Mouse (Mus musculus): ENCODE results near the gene Hba-a2.

Hba-a2 gene

DNA sequence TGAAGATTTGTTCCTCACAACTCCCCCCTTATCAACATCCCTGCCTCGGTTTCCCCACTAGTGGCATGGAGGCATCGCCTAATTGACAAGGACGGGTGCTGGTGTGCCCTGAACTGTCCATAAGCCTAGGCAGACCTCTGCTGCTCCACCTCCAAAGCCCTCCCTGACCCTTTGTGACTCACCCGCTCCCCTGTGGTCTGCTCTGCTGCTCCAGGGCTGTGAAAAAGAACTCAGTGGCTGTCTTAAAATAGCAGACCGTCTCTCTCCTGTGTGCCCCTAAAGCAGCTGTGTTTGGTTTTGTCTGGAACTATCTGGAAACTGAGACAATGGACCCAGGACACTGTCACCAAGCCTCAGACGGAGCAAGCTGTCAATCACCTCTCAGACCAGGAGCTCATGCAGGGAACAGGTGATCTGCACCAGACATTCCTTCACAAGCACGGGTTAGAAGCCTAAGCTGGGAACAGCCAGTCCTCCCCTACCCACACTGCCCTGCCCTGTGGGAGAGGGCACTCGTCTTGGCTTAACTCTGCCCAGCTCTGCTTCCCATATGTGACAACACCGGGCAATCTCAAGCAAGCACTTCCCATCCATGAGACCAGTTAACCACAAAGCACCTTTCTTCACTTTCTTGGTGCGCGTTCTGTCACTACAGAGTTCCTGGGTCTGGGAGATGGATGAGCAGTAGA is 24.4 kb downstream of the Hba-a2 start:
- no peak for DNase-seq (ENCODE audit: low spot score in 2 of 2)

DNA sequence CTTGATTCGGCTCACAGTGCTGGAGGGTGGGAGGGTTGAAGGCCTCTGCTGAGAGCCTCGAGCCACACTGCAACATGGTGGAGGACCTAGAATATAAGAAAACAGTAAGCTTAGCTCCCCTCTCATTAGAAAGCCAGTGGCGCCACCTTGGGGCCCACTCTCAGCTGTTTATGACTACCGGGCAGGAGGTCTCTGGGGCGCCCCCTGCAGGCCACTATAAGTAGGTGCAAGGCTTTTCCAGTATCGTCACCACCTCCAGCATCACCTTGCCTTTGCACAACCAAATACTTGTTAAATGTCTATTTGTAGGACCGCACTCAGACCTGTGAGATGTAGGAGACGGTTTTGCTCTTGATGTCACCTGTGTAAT is 24.9 kb downstream of the Hba-a2 start:
- peak; percentile 68 to 71 for DNase-seq (ENCODE audit: low spot score in 2 of 2)

DNA sequence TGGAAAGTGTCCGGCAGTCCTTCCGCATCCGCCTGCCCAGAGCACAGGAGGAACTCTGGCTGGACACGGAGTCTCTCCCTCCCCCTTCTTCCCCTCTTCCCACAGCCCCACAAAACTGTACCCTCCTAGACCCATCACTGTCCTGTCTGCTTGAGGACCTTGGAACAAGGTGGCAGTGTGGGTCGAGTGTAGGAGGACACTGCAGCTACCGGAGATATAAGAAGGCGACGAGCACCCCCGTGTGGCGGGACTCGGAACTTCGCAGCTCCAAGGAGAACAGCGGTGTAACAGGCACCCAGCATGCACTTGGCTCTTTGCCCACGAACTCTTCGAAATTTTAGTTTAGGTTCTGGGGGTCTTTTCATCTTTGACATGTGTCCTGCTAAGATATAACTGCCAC is 28.3 kb downstream of the Hba-a2 start:
- DNase-seq (ENCODE audit: low spot score in 2 of 2), result peak; percentile 90

DNA sequence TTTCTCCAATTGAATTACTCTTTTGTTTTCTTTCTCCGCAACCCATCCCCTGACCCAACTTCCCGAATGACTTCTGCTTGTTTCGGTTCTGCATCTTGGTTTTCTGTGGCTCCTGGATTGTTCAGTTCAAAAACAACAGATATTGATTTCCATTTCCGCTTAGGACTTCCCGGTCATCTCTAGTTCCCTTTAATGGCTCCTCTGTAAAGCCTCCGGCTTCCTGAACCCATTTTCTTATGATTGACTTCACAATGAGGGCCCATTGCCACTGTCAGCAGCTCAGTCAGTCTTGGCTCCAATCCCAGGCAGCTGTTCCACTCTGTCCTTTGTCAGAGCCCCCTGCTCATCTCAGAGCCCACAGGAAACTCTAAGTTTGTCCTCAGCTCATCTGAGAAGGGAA is 34.8 kb downstream of the Hba-a2 start:
- no peak for DNase-seq (ENCODE audit: low spot score in 2 of 2)

DNA sequence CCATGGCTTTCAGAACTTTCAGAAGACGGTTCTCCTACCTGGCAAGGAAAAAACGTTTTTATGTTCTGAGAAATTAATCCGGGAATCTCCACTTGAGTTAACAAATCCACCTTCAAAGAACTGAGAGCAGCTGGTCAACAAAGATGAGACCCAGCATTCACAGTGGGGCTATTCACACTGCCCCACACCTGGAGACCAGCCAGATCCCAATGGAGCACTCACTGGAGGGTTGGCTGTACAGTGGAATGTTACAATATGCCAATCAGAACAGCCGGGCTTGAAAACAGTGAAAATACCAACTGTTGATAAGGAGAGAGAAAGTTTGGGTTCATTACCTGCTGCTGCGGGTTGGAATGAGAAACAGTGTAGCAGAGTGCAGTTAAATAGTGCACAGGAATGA is 35.6 kb downstream of the Hba-a2 start:
- DNase-seq (ENCODE audit: low spot score in 2 of 2), result no peak

DNA sequence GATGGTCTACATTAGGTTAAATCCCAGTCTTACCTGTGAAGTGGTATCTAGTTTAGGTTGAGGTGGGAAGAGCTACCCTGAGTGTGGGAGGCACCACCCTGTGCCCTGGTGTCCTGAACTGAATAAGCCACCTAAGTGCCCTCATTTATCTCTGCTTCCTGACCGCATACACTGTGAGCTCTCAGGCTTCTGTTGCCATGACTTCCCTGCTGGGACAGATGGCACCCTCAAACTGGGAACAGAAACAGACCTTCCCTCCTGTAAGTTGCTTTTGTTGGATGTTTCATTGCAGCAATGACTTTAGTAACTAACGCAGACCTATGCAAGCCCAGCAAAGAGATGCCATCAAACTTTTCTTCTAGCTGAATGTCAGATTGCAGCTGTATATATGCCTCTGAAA is 36.9 kb downstream of the Hba-a2 start:
- DNase-seq (ENCODE audit: low spot score in 2 of 2), result no peak

DNA sequence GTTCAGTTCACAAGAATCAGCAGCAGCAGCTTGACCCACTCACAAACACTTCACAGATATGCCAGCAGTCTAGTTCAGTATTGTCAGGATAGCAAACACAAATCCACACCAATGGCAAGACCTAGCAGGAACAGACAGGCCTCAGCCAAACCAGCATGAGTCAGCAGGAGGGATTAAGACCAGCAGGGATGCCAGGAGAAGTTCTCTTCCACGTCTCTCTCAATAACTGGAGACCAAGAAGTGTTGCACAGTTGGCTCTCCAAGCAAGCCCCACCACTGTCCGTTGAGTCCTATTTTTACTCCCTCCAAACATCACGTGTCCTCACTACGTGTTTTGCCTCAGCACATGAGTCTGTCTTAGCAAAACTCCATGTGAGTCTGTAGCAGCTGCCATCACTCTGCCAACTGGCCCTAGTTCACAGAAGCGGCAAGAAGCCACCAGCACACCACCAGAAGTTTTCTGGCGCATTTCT is 40.2 kb downstream of the Hba-a2 start:
- no peak for DNase-seq (ENCODE audit: low spot score in 2 of 2)

DNA sequence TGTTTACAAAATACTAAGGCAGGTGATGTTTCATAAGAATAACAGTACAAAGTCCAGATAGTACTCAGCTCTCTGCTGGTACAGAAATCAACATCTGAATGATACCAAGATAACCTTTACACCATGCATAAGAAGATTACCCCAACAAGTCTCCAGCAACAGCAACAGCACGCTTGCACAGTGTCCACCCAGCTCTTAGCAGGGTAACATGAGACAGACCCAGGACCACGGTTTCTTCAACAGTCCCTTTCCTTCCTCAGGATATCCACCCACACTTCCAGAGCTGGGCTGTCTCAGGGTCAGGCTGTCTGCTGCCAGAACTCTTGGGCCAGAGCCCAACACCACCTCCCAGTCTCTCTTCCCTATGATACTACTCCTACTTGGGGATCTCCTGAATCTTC is 42.8 kb downstream of the Hba-a2 start:
- no peak for DNase-seq (ENCODE audit: low spot score in 2 of 2)

DNA sequence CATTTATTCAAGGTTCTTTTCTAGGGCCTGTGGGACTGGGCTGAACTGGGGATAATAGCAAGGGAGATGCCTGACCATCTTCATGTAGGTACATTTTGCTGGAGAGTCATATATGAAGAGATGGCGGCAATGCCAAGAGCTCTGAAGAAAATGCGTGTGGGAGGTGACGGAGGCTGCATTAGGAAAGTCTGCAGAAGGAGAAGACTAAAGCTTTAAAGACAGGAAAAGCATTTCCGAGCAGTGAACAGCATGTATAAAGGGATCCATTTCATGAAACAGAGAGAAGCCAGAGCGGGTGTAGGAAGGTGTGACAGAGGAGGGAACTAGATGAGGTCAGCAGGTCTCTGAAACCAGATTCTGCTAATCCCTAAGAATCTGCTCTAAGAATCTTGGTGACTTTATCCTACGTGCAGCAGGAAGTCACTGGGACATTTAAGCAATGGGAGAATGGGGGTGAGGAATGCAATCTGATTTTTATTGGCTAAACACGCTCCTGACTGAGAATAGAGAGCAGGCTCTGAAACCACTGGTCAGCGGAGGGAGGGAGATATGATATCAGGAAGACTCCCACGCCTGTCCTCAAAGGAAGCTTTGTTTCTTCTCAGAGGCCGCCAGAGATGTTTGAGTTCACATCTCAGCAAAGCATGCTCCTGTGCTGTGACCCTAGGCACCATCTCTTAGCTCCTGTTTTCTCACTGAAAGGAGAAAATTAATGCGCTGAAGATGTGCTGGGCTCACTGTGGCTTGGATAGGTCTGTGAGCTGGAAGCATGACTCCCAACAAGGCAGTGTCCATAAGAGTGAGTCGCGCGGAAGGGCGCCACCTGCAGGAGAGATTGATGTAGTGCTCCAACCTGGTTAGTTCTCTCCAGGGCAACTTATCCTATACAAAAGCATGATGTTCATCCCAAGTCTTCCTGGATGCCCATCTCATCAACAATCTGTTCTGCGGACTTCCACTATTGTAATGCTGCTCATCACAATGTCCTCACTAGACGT is 44.5 kb downstream of the Hba-a2 start:
- peak; percentile 60 to 65 for DNase-seq (ENCODE audit: low spot score in 2 of 2)

DNA sequence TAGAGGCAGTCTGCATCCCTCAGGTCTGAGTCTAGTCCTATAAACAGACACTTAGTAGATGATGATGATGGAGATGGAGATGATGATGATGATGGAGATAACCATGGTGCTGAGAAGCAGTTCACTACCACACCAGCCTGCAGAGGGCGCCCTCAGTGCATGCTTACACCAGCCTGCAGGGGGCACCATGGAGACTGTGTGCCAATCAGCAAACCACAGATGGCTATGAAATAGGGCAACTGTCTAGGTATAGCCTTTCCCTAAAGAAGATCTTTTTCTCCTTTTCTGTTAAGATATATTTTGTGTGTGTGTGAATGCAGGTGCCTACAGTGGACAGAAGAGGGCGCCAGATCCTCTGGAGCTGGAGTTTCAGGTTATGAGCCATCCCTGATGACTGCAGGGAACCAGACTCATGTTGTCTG is 46.5 kb downstream of the Hba-a2 start:
- peak in 1 of 2 experiments; percentile 50 for DNase-seq (ENCODE audit: low spot score in 2 of 2)

DNA sequence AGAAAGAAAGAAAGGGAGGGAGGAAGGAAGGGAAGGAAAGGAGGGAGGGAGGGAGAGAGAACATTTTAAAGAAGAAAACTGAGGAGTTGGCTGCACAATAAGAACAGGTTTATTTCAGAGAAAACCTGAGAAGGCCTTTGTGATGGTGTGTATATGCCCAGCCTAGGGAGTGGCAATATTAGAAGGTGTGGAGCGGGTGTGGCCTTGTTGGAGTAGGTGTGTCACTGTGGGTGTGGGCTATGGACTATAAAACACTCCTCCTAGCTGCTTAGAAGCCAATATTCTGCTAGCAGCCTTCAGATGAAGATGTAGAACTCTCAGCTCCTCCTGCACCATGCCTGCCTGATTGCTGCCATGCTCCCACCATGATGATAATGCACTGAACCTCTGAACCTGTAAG is 47.1 kb downstream of the Hba-a2 start:
- no peak for DNase-seq (ENCODE audit: low spot score in 2 of 2)

DNA sequence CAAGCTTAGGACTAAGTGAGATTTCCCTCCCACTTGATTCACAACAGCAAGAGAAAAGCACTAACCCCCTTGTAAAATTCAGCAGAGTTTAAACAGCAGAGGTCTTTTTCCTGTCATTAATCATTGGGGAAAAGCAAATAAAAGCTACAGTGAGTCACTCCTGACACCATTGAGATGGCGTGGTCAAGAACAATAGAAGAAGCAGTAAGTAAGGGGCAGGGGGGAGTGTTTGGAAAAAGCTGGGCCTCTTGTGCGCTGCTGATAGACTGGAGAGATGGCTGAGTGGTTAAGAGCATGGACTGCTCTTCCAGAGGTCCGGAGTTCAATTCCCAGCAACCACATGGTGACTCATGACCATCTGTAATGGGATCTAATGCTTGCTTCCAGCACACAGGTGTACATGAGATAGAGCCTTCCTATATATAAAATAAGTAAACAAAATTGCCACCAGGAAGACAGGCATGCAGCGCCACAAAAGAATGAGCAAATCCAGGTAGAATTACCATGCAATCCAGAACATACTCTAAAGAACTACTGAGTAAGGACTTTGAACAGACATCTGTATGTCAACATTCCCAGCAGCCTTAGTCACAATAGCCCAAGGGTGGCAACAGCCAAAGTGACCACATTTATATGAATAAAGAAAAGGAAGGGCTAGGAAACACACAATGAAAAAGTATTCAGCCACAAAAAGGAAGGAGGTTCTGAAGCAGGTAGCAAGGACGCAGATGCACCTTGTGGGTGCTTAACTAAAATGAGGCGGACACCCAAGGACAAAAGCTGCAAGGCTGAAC is 49.4 kb downstream of the Hba-a2 start:
- no peak for DNase-seq (ENCODE audit: low spot score in 2 of 2)
